Mouse (Mus musculus) fat pad, adult 2 months (tissue): ENCODE measurements around the gene Snx11.
A peak's percentile ranks its signal among the peaks of the same experiment; 100 is the strongest.
"Not testable (repeated sequence)": the region's sequence is repeated elsewhere in the genome, so short reads cannot be mapped to it uniquely, and the experiment has no call there.

Source experiments
- DNase-seq: peaks from one replicate; pipeline ENCODE4 v3.0.0-alpha.2; 2011; ENCODE audit warnings: low read depth, low spot score; ENCODE audit errors: extremely low read depth

The Snx11 gene

GRCm38 (mm10) chr11:96776968-96777962, at the start of gene Snx11:
TSS of gene Snx11 (minus strand) at chr11:96777559.
- DNase-seq = peak; percentile 83

- no peak for DNase-seq
Measured at GRCm38 (mm10) chr11:96826481-96826880, 49.1 kb upstream of the Snx11 start.

GRCm38 (mm10) chr11:96824783-96825495, 47.6 kb upstream of the Snx11 start:
- DNase-seq = no peak

- no peak for DNase-seq
Measured at GRCm38 (mm10) chr11:96823880-96824782, 46.8 kb upstream of the Snx11 start.

- DNase-seq = no peak
Measured at GRCm38 (mm10) chr11:96823471-96823837, 46.1 kb upstream of the Snx11 start.

GRCm38 (mm10) chr11:96822675-96823470, 45.5 kb upstream of the Snx11 start:
- DNase-seq = no peak

- DNase-seq = no peak
Measured at GRCm38 (mm10) chr11:96821956-96822355, 44.6 kb upstream of the Snx11 start.

- no peak for DNase-seq
Measured at GRCm38 (mm10) chr11:96818128-96818710, 40.9 kb upstream of the Snx11 start.

GRCm38 (mm10) chr11:96816979-96817378, 39.6 kb upstream of the Snx11 start:
- DNase-seq = no peak

GRCm38 (mm10) chr11:96816494-96816893, 39.1 kb upstream of the Snx11 start:
- DNase-seq = no peak

GRCm38 (mm10) chr11:96815895-96816294, 38.5 kb upstream of the Snx11 start:
- no peak for DNase-seq

GRCm38 (mm10) chr11:96814443-96814842, 37.1 kb upstream of the Snx11 start:
- DNase-seq = no peak

- DNase-seq = no peak
Measured at GRCm38 (mm10) chr11:96813920-96814319, 36.6 kb upstream of the Snx11 start.

GRCm38 (mm10) chr11:96813455-96813854, 36.1 kb upstream of the Snx11 start:
- no peak for DNase-seq

GRCm38 (mm10) chr11:96811188-96811587, 33.8 kb upstream of the Snx11 start:
- not testable (repeated sequence) for DNase-seq

GRCm38 (mm10) chr11:96809562-96810235, 32.3 kb upstream of the Snx11 start:
- DNase-seq = no peak

GRCm38 (mm10) chr11:96808066-96808465, 30.7 kb upstream of the Snx11 start:
- no peak for DNase-seq

- DNase-seq = no peak
Measured at GRCm38 (mm10) chr11:96805606-96806005, 28.2 kb upstream of the Snx11 start.

GRCm38 (mm10) chr11:96799511-96799910, 22.2 kb upstream of the Snx11 start:
- DNase-seq = no peak
